Mouse (Mus musculus) gastrocnemius, postnatal 14 days (tissue): ENCODE data around the gene Gpat3. TPM values are rescaled to one million over a fixed set of nuclear protein-coding genes. Genes with fewer than 3 reads are reported as not detected.

ENCODE experiments used
- DNase-seq: peaks from one replicate; pipeline ENCODE4 v3.0.0; 2021; ENCODE audit warnings: mixed read lengths
- intact Hi-C: fragments of 180-260 bp; cut with DNase I; formaldehyde crosslinking; loops from one replicate; pipeline ENCODE4 v1.15.1; 2025; ENCODE audit warnings: low total_unique reads
- long read RNA-seq, 2 experiments: library from polyadenylated mRNA; stranded (forward); transcript quantifications; one replicate each; pipeline ENCODE4 v2.0.0; 2021
- total RNA-seq, 2 experiments: library from RNA; stranded (reverse); gene quantifications; 2 replicates each; pipeline ENCODE4 v1.2.3; 2021

Gene Gpat3
- total RNA-seq = 1 to 10 TPM; 3.9 to 4.6 TPM
- long read RNA-seq, experiment 1, partial matches to known transcripts = 0 of 5 reads
- long read RNA-seq, experiment 1, other reads (novel, unspliced or antisense) = 1 of 5 reads
- long read RNA-seq, experiment 2, partial matches to known transcripts = 0 of 6 reads
- long read RNA-seq, experiment 2, other reads (novel, unspliced or antisense) = 2 of 6 reads

DNA sequence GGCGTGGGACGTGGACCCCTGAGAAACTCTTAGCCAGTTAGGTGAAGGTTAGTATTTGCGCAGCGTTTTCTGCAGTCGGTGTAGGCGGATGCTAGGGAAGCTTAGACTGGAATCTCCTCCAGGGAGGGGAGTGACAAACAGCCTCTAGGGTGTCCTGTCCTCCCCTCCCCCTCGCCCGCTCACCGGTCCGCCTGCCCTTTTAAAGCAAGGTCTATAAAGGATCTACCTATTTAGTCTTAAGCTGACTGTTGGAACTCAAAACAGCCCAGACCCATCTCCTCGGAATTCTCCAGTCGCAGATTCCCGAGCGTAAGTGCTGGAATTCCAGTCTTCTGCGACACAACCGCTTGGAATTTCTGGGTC is at the start of gene Gpat3:
Gene Gpat3 (plus strand): TSS at position 229 of the 363 bp plus-strand sequence.
- DNase-seq = peak; percentile 18
- intact Hi-C loops = no loop called here

DNA sequence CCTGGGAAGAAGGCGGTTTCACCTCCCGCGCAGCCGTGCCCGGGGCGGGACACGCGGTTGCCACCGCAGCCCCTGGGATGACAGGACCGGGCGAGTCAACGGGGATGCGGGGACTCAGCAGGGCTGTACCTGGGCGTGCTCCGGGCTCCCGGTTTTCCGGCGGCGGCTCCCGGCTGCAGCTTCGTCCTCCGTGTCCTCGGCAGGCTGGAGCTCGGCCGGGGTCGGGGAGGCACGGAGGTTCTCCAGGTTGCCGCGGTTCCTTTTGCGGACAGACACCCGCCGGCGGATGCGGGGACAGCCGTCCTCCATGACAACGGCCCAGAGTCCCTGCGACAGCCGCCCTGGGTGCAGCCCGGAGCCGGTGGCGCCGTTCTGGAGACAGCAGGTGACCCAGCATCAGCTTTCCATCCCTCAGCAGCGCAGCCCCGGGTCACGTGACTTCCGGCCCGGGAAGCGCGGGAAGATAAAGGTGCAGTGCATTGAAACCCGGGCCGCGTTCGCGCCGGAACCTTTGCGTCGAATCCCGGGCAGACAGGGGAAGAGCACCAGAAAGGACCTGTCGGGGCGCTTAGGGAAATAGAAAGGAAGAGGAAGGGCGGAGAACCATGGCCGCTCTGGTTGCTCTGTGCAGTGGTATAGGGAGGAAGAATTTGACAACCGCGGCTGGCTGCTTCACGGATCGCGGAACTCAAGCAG is 47.2 kb upstream of the Gpat3 start, which contains the start of the genes Helq and Mrps18c:
Gene Helq (minus strand): TSS at position 434 of the 696 bp plus-strand sequence.
Gene Mrps18c (plus strand): TSS at position 463 of the 696 bp plus-strand sequence.
- DNase-seq = peak; percentile 87
- intact Hi-C loops = loop anchor here (10.0 kb wide), 1 partner anchor 114 kb away; no protein-coding TSS in a partner anchor

DNA sequence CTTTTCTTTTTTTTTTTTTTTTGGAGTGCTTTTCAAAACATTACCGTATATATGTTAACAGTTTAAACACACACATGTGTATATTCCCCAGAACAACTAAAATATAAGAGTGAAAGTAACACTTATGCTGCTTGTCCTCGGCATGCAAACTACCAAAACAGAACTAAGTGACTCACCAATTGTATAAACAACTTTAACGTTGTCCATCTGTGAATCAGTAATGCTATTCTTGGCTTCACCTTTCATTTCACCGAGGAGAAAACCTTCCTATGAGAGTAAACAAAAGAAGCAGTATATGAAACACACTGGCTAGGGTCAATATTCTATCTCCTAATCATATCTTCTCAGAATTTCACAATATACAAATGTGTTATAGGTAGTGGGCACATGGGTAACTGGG is 27.2 kb upstream of the Gpat3 start:
- DNase-seq = no peak
- intact Hi-C loops = no loop called here

DNA sequence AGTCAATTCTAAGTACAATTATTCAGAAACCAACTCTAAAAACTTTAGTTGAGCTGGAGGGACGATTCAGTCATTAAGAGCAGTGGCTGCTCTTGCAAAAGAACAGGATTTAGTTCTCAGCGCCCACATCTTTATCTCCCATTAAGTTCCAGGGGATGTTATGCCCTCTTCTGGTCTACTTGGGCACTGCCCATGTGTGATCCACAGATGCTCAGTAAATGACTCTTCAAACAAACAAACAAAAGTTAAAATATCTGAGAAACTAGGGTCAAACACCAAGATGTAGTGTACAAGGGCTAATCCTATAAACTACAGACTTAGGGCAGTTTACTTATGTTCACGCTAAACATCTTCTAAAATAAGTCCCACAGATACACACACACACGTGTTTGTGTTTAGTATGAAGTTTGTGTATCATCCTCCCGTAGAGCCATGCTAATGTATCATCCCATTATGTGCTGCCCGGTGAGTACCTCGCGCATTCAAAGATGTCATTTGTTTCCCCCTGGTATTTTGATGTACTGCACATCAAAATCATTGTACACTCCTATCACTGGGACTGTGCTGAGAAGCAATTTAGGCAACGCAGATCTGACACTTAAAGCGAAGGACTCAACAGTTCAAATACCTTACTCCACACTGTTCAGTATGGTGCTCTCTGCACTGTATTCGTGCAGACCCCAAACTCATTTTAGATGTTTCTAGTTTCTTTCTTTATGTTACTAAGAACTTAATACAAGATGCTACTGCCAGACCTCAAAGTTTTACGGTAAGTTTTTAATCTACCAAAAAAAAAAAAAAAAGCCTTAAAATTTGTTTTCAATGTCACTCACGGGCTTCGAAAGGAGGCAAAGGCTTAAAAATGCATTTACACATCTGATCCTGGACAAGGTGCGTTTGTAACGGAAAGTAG is 25.7 kb upstream of the Gpat3 start:
- no peak for DNase-seq
- intact Hi-C loops = no loop called here

DNA sequence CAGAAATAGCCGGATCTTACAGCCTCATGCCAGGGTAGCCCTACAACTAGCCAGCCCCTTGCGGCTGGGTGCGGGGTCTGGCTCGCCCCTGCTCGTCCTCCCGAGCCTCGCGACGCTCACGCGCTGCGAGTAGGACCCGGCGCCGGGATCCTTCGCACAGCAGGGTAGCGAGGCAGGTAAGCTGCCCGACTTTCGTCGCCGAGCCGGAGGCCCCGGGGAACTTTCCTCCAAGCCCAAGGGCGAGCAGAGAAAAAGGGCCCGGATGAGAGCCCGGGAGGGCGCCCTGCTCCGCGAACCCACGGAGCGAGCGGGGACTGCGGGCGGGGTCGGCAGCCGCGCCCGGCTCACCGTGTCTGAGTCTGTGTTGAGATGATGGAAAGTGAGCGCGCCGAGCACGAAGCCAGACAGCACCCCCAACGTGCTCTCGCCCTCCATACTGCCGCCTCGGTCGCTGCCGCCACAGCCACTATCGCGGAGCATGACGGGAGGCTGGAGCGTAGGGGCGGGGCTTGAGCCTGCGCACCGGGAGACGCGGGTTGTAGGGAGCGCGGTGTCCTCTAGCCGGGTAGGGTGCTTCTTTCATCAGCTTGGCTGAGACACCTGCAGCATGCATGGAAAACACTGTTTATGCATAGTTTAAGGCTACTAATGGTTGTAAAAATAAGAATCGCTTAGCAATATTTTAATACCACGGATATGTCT is 24.9 kb upstream of the Gpat3 start, which contains the start of gene Abraxas1:
Gene Abraxas1 (minus strand): TSS at position 483 of the 702 bp plus-strand sequence.
- intact Hi-C loops = no loop called here
- peak; percentile 86 for DNase-seq

DNA sequence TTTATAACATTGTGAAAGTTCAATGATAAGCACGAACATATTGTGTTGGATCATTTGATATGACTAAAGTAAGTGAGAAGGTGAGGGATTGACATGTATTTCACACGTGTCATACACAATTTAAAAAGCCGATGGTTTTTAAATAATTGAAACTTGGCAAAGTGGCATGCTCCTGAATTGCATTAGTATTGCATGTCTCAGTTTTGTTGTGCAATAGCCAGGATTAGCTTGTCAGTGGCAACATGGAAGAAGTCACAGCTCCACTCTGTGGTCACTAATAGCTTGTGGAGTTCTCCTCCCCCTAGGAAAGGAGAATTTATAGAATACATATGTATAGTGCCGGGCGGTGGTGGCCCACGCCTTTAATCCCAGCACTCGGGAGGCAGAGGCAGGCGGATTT is 24.1 kb upstream of the Gpat3 start:
- intact Hi-C loops = no loop called here
- no peak for DNase-seq

DNA sequence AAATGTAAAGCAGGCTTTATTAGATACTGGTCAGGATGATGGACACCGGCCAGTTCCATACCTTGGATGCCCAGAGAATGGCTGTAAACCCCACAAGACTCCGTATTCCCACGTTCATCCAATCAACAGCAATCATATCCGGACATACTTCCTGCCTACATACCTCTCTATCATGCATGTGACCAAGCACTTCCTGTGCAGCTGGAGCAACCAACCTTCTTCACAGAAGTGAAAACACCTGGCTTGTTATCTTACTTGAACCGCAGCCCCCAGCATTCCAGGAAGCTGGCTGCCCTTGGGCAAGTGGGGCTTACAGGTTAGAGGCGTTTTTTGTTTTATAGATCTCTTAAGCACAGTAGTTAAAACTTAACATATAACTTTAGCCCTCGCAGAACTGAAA is 22.7 kb upstream of the Gpat3 start:
- intact Hi-C loops = no loop called here
- no peak for DNase-seq

DNA sequence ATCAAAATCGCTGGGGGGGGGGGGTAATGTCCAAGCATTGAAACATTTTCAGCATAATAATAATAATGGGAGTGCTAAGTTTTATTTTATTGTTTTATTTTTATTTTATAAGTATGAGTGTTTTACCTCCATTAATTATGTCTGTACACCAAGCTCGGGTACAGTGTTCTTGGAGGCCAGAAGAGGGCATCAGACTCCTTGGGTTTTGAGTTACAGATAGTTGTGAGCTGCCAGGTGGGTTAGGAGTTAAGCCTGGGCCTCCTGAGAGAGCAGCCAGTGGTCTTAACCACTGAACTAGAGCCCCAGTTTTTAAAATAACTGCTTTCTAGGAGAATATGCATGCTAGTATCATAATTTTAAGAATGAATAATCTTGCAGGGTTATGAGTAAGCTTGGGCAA is 19.5 kb upstream of the Gpat3 start:
- intact Hi-C loops = no loop called here
- DNase-seq = no peak

DNA sequence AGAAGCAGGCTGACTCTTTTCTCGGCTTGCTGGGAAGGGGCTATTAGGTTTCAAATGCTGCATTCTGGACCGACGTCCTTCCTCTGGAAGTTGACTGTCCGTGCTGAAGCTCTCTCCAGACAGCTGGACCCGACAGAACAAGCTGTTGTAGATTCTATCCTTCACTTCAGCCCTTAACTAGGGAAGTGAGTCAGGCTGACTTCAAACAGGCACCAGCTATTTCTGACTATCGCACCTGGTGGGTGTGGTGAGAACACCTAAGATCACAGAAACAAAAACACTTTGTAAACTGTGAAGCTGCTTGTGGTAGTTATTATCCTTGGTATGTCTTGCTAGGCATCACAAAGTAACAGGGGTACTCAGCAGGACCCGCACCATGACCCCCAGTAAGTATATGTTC is 19.0 kb upstream of the Gpat3 start:
- intact Hi-C loops = no loop called here
- DNase-seq = no peak

DNA sequence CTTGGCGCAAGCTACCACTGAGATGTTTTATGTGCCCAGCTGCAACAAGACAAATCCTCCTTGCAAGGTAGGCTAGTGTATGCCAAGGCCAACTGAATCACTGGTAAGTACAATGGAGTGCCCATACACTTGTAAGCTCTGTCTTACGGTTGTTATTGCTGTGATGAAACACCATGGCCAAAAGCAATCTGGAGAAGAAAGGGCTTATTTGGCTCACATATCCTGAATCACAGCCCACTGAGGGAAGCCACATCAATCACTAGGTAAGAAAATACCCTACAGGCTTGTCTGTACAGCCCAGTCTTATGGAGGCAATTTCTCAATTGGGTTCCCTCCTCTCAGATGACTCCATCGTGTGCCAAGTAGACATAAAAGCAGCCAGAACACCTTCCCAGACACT is 16.8 kb upstream of the Gpat3 start:
- DNase-seq = no peak
- intact Hi-C loops = no loop called here

DNA sequence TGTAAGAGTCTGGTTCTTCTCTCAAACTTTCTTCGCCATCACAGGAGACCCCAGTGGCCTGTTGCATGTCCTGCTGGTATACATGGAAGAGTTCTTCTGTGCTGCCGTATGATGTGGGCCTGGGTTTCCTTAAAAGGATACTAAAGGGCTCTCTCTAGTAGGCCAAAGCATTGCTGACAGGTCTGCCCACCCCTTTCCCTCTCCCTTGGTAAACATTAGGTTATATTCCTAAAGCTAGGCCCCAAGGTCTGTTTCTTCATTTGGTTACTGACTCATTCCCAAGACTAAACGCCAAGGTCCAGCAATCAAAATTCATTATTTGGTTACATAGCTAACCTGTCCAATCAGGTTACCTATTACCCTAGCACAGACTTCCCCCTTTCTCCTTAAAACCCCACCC is 12.8 kb upstream of the Gpat3 start:
- intact Hi-C loops = no loop called here
- DNase-seq = no peak

DNA sequence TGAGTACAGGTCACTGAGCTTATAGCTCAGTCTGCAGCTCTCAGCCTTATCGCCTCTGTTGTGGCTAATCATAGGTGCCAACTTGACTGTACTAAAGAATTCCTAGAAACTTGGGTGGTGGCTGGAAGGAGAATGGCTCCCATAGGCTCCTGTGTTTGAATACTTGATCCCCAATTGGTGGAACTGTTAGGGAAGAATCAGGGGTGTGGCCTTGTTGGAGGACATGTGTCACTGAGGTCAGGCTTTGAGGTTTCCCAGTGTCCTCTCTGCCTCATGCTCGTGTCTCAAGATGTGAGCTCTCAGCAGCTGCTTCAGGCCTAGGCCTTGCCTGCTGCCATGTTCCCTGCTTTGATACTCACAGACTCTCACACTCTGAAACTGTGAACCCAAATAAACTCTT is 11.7 kb upstream of the Gpat3 start:
- DNase-seq = no peak
- intact Hi-C loops = no loop called here

DNA sequence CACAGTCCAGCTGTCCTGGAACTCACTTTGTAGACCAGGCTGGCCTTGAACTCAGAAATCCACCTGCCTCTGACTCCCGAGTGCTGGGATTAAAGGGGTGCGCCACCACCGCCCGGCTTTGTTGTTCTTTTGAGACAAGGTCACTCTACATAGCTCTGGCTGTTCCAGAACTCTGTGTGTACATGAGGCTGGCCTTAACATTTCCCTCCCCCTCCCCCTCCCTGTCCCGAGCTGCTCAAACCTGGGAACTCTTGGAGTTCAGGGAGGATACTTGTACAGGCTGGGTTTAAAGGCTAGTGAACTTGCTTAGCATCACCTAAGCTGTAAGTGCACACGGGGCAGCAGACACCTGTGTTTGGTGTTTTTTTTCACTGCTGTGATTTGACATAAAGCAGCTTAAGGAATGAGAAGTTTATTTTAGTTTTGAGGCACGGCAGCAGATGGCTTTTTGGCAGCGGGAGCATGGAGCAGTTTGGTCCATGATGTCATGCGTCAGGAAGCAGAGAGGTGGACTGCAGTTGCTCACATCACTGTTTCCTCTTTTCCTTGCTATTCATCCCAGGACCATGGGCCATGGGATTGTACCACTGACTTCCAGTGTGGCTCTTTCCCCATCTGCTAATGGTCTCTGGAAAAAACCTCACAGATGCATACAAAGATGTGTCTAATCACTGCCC is 9.5 kb upstream of the Gpat3 start:
- intact Hi-C loops = no loop called here
- DNase-seq = no peak

DNA sequence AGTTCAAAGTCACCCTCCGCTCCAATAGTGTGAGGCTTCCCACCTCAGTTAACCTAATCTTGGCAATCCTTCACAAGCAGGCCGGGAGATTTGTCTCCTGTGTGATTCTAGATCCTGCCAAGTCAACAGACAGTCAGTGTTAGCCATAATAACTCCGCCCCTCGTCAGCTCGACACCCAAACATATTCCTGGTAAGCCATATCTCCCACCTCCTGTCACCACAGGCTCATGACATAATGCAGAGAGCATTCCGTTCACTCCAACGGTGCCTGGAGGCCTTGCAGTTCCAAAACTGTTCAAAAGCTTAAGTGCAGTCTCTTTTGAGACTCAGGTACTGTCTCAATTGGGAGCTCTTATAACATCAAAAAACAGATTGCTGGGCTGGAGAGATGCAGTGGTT is 7.6 kb upstream of the Gpat3 start:
- DNase-seq = no peak
- intact Hi-C loops = no loop called here

DNA sequence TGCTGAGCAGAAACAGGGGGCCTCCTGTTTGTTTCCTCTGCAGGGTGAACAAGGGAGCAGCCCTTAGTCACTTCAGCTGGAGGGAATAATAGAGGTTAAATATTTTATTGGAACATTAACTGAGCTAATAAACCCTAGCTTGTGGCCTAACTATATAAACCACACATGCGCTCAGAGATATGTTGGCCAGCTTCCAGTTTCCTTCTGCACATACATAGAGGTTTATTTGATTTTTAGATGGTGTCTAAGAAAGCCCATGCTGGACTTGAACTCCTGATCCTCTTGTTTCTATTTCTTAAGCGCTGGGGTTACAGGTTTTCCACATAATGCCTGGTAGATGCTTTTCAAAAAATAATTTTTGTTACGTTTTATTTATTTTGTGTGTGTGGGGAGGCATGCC is 1.0 kb upstream of the Gpat3 start:
- intact Hi-C loops = no loop called here
- no peak for DNase-seq

DNA sequence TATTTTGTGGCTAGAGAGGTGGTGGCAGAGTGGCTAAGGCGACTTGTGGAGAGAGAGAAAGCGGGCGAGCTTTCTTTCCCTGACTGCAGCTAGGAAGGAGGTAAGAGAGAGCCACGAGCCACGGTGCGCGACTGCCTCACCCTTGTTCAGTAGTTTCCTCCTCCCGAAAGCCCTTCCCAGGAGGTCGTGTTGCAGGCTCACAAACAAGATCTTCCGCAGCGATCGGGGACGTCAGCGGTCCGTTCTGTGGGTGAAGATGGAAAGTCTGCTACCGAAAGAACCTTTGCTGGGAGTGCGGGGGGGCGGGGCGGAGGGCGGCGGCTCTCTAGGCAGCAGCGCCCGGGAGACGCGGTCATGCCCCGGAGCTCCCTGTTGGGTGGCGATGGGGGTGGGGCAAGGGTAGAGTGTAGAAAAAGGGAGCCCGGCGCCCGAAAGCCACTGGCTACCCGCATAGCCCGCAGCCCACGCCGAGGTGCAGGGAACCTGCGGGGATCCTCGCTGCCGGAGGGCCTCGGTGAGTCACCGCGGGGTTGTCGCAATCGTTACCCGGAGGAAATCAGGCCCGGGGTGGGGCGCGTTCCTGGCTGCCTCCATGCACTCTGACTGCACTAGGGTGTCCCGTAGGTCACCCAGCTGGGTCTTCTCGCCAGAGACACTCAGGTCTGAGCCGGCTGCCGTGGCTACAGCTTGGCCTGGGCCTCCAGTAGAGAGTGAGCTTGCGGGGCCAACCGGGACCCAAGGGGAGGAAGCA is 510 bp downstream of the Gpat3 start:
- DNase-seq = peak; percentile 67
- intact Hi-C loops = no loop called here

DNA sequence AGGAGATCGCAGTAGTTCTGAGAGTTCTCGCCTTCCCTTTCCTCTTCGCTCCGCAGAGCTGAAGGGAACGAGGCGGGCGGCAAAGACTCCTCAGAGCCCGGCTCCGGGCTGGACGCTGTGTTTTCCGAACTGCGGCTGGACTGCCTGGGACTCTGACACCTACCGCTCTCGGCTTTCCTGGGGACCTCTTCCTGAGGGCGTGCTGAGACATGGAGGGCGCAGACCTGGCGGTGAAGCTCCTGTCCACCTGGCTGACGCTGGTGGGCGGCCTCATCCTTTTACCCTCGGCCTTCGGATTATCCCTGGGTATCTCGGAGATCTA is 1.0 kb downstream of the Gpat3 start:
- intact Hi-C loops = no loop called here
- DNase-seq = no peak

DNA sequence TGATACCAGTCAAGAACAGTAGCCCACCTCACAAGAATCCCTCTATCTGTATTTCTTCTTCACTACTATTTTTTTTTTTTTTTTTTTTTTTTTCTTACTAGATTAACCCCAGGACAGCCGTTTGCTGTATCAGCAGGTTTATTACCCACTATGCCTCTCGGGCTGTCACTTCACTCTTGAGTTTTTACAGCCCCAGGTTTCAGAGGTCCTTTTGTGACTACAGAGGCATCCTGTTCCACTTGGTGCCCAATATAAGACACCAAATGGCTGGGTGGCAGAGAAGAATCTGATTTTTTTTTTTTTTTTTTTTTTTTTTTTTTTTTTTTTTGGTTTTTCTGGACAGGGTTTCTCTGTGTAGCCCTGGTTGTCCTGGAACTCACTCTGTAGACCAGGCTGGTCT is 1.6 kb downstream of the Gpat3 start:
- intact Hi-C loops = no loop called here
- DNase-seq = no peak

DNA sequence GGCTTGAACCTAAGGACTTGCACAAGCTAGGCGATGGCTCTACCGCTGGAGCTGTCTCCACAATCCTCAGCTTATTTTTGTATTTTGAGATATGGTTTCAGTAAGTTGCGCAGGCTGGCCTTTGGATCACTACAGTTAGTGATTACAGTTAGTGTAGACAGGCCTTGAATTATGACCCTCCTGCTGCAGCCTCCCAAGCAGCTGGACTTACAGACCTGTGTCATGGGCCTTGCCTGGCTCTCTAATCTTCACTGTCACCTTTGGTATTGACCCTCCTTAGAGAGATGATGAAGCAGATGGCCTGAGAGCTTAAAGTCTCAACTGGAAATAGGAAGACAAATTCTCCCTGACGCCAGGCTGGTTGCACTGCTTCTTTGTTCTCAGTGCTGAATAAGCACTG is 8.4 kb downstream of the Gpat3 start:
- no peak for DNase-seq
- intact Hi-C loops = no loop called here
